Mouse (Mus musculus): ENCODE data around the gene Antxr1. TPM values are rescaled to one million over a fixed set of nuclear protein-coding genes. Genes with fewer than 3 reads are reported as not detected.

Gene Antxr1
- polyA plus RNA-seq, 1 experiment from 2014 or later: 3.5 TPM

DNA sequence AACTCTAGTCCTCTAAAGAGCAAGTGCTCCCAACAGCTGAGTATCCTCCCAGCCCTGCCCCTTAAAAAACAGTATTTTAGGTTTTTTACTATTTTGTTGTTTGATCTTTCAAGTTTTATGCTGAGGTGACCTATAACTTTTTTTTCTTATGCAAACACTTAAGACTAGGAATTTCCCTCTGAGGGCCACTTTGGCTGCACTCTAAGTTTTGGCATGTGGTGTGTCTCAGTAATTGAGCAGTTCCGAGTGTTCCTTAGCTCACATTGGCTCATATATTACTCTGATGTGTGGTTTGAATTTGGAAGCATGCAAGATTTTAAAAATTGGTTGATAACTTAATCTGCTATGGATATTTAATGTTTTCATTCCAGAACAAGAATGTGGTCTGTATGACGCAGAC, 105.6 kb downstream of the Antxr1 start:
- no peak overlapping the region for H3K4me3 ChIP-seq
- WGBS: 99% methylated on average over 2 of the region's 2 CpGs
- H3K27me3 ChIP-seq: no peaks in the 10 kb centered on the region
- no peak for ATAC-seq (ENCODE audit: low FRiP score)
- H3K36me3 ChIP-seq: no peaks in the 10 kb centered on the region
- H3K27ac ChIP-seq: no peak overlapping the region
- no peak overlapping the region for H3K4me2 ChIP-seq
- peaks cover 6% of the 10 kb centered on the region for H3K9me3 ChIP-seq
- no peaks in the 10 kb centered on the region for H3K4me1 ChIP-seq (replicated peaks)
- no peak overlapping the region for H3K9ac ChIP-seq

DNA sequence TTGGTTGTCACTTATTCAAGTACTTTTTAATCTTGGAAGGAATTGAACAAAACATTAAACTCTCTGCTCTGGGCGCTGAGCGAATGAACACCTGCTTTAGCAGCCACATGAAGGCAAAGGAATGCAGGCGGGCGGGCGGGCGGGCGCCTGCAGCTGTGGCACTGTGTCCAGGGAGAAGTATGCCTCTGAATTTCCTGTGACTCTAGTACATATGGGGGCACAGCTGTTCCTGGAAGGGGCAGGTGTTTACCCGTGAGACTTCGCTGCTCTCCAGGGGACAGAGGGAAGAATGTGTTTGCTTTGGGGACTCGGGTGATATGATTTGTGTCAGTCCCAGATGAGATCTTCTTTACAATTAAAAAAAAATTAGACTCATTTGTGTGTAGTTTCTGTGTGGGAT, 107.7 kb downstream of the Antxr1 start:
- peaks cover 3% of the 10 kb centered on the region; the same call in 1 of the 2 replicates for H3K4me1 ChIP-seq (replicated peaks)
- 79% methylated on average over 10 of the region's 10 CpGs for WGBS
- no peak overlapping the region for H3K9ac ChIP-seq
- peaks cover 6% of the 10 kb centered on the region for H3K9me3 ChIP-seq
- no peak overlapping the region for H3K27ac ChIP-seq
- ATAC-seq (ENCODE audit: low FRiP score): no peak
- no peak overlapping the region for H3K4me2 ChIP-seq
- H3K27me3 ChIP-seq: no peaks in the 10 kb centered on the region
- H3K36me3 ChIP-seq: no peaks in the 10 kb centered on the region
- no peak overlapping the region for H3K4me3 ChIP-seq

GRCm38 (mm10) chr6:87226315-87226714, 109.3 kb downstream of the Antxr1 start:
- Histone ChIP-seq H3K27me3 (no peaks in the 10 kb centered on the region), H3K27ac (no peak overlapping the region), H3K4me3 (no peak overlapping the region), H3K36me3 (no peaks in the 10 kb centered on the region), H3K4me1 (replicated peaks) (peaks cover 3% of the 10 kb centered on the region; the same call in 1 of the 2 replicates), H3K9ac (no peak overlapping the region), H3K9me3 (peaks cover 6% of the 10 kb centered on the region), H3K4me2 (no peak overlapping the region)
- ATAC-seq (ENCODE audit: low FRiP score): no peak
- WGBS: 89% methylated on average over 4 of the region's 4 CpGs

DNA sequence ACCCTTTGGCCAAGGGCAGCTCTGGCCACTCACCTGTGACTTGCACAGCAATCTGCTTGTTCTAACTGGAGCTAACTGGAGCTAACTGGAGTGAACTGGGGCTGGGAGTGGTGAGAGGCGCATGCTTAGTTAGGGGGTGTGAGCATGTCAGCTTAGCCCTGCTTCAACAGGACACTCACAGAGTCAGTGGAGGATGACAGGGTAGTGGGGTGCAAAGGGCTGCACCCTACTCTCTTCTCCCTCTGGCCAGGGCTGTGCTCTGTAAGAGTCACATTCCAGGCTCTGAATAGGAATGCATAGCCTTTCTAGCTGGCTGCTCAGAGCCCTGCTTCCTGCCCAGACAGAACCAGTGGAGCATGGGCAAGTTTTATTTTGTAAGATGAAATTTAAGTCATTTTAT, 110.3 kb downstream of the Antxr1 start:
- Histone ChIP-seq H3K4me2 (no peak overlapping the region), H3K4me3 (no peak overlapping the region), H3K4me1 (replicated peaks) (peaks cover 3% of the 10 kb centered on the region; the same call in 1 of the 2 replicates), H3K36me3 (no peaks in the 10 kb centered on the region), H3K27ac (no peak overlapping the region), H3K27me3 (no peaks in the 10 kb centered on the region), H3K9me3 (peaks cover 6% of the 10 kb centered on the region), H3K9ac (no peak overlapping the region)
- 89% methylated on average over 1 of the region's 1 CpGs for WGBS
- no peak for ATAC-seq (ENCODE audit: low FRiP score)

DNA sequence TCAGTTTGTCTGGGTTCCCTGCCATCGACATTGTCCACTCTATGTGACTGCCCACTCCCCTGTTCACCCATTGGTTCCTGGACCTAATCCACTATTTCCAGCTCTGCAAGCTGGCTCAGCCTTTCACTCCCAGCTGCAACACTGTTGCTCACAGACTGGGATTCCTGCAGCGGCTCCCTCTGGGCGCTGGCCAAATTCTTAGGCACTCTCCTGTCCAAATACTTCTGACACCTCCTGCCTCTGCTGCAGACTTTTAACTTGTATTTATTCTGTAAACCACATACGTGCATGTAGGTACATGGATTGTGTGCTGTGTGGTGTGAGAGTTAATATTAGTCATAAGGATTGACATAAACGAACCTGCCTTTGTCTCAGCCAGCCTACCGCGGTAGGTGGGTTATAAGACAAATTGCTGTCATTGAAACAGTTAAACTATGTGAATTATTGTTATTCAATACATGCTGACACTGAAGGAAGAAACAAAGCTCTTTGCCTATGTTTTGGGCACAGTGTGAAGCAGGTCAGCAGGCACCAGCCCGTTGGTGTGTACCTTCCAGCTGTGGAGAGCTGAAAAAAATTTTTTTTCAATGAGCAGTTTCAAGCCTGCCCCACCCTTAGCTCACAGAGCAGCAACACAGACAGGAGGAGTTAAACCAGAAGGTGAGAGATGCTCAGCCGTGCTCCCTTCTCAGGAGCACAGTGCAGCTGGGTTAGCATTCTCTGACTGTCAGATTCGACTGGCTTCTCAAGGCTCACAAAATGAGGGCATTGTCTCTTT, 112.6 kb downstream of the Antxr1 start:
- Histone ChIP-seq H3K27me3 (no peaks in the 10 kb centered on the region), H3K4me1 (replicated peaks) (peaks cover 3% of the 10 kb centered on the region; the same call in 1 of the 2 replicates), H3K9me3 (no peaks in the 10 kb centered on the region), H3K27ac (no peak overlapping the region), H3K4me2 (no peak overlapping the region), H3K4me3 (no peak overlapping the region), H3K9ac (no peak overlapping the region), H3K36me3 (no peaks in the 10 kb centered on the region)
- 73% methylated on average over 10 of the region's 10 CpGs for WGBS
- no peak for ATAC-seq (ENCODE audit: low FRiP score)

DNA sequence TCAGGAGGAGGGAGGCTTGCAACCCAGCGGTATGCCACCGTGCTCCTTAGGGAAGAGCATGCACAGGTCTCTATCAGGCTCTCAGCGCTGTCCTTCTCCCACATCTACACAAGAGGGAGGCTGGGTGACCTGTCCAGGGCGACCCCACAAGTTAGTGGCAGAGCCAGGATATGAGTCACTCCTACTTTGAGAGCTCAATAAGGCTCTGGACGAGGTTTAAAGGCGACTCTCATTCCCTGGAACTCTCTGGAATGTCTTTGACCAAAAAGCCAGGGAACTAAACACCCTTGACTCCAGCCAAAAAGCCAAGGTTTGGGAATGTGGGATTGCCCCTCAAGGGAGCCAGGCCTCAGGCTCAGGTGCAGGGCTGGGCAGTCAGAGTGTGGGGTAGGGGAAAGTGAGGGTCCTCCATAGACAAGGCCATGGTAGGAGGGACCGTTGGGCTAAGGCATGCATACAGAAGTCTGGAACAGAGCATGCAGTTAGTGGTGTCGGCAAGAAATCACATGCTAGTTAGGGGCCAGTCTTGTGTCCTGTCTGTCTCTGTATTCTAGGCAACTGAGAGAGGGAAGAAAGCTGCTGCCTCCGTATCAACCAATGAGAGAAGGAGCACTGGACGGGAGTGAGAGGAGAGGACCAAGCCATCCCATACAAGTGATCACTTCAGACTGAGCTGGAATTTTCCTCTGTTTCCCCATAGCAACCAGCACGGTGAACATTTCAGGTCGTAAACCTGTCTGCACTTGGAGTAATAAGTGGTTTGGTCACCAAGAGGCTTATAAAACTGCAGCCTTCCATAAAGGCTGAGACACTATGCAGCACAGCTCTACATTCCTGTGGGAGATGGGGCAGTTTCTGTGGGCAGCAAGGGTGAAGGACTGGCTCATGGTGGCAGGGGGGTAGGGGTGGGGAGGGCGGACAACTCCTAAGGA, 116.3 kb downstream of the Antxr1 start:
- H3K4me2 ChIP-seq: no peak overlapping the region
- ATAC-seq (ENCODE audit: low FRiP score): no peak
- H3K27me3 ChIP-seq: no peaks in the 10 kb centered on the region
- H3K9me3 ChIP-seq: no peaks in the 10 kb centered on the region
- 80% methylated on average over 13 of the region's 13 CpGs for WGBS
- peaks cover 3% of the 10 kb centered on the region; the same call in 1 of the 2 replicates for H3K4me1 ChIP-seq (replicated peaks)
- H3K27ac ChIP-seq: no peak overlapping the region
- no peak overlapping the region for H3K4me3 ChIP-seq
- H3K9ac ChIP-seq: no peak overlapping the region
- no peaks in the 10 kb centered on the region for H3K36me3 ChIP-seq

DNA sequence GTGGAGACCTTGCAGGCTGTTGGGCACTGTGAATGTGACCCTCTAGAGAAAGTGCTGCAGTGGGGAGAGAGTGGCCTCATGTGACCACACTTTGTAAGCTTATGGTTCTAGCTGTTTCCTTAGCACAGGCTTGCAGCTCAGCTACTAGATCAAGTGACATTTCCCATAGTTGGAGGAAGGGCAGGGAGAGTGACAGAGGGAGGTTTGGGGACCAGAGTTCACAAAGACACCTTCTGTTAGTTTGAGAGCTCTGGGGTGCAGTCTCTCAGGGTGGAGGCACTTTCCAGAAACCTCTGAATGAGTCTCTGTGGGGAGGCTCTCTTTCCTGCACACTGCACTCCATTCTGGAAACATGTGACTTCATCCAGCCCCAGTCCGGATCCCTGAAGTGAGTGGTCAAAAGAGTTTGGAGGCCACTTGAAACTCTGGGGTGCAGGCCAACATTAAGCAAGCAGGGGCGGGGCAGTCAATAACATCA, 119.5 kb downstream of the Antxr1 start:
- Histone ChIP-seq H3K9ac (no peak overlapping the region), H3K27me3 (no peaks in the 10 kb centered on the region), H3K4me3 (no peak overlapping the region), H3K27ac (no peak overlapping the region), H3K4me1 (replicated peaks) (no peaks in the 10 kb centered on the region), H3K36me3 (0 out of 2 replicates have a peak, but pooled peaks cover 5% of the 10 kb centered on the region), H3K4me2 (no peak overlapping the region), H3K9me3 (no peaks in the 10 kb centered on the region)
- 79% methylated on average over 2 of the region's 2 CpGs for WGBS
- no peak for ATAC-seq (ENCODE audit: low FRiP score)

DNA sequence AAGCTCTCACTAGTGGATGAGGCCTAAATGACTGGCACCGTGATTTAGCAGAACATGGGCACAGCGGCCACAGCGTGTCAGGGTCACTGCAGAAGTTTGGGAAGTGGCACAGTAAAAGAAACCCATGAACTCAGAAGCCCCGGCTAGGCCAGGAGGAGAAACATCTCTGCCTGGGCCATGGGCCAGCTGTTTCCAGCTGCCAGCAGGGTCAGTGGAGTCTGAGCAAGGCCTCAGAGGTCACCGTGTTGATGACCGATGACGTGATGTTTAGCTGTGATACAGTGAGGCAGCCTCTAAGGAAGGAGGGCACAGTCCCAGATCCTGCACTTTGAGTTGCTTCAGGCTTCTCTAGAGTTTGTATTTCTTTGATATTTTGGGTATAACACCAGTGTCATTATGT, 122.4 kb downstream of the Antxr1 start:
- no peak overlapping the region for H3K4me3 ChIP-seq
- no peaks in the 10 kb centered on the region for H3K4me1 ChIP-seq (replicated peaks)
- no peaks in the 10 kb centered on the region for H3K27me3 ChIP-seq
- H3K9ac ChIP-seq: no peak overlapping the region
- ATAC-seq (ENCODE audit: low FRiP score): no peak
- H3K9me3 ChIP-seq: no peaks in the 10 kb centered on the region
- 87% methylated on average over 7 of the region's 7 CpGs for WGBS
- 0 out of 2 replicates have a peak, but pooled peaks cover 5% of the 10 kb centered on the region for H3K36me3 ChIP-seq
- no peak overlapping the region for H3K4me2 ChIP-seq
- no peak overlapping the region for H3K27ac ChIP-seq

DNA sequence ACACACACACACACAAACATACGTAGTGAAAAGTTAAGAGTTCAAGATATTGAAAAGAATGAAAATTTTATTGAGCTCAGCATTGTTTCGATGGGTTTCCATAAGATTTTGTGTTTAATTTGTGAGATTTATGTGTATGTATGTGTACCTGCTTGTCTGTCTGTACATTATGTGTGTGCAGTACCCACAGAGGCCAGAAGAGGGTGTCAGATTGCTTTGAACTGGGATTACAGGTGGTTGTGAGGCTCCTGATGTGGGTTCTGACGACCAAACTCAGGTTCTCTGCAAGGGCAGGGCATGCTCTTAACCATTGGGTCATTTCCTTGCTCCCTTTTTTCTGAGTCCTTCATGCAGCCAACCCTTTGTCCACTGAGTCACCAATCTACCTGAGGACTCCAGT, 124.1 kb downstream of the Antxr1 start:
- Histone ChIP-seq H3K4me3 (no peak overlapping the region), H3K27me3 (no peaks in the 10 kb centered on the region), H3K36me3 (0 out of 2 replicates have a peak, but pooled peaks cover 5% of the 10 kb centered on the region), H3K4me1 (replicated peaks) (no peaks in the 10 kb centered on the region), H3K4me2 (no peak overlapping the region), H3K9ac (no peak overlapping the region), H3K27ac (no peak overlapping the region), H3K9me3 (no peaks in the 10 kb centered on the region)
- ATAC-seq (ENCODE audit: low FRiP score): no peak
- WGBS: 96% methylated on average over 3 of the region's 3 CpGs

GRCm38 (mm10) chr6:87207373-87207982, 128.1 kb downstream of the Antxr1 start:
- Histone ChIP-seq H3K27ac (no peak overlapping the region), H3K4me2 (no peak overlapping the region), H3K9me3 (no peaks in the 10 kb centered on the region), H3K36me3 (0 out of 2 replicates have a peak, but pooled peaks cover 5% of the 10 kb centered on the region), H3K27me3 (no peaks in the 10 kb centered on the region), H3K9ac (no peak overlapping the region), H3K4me1 (replicated peaks) (peaks cover 17% of the 10 kb centered on the region), H3K4me3 (no peak overlapping the region)
- WGBS: 61% methylated on average over 13 of the region's 13 CpGs
- no peak for ATAC-seq (ENCODE audit: low FRiP score)

DNA sequence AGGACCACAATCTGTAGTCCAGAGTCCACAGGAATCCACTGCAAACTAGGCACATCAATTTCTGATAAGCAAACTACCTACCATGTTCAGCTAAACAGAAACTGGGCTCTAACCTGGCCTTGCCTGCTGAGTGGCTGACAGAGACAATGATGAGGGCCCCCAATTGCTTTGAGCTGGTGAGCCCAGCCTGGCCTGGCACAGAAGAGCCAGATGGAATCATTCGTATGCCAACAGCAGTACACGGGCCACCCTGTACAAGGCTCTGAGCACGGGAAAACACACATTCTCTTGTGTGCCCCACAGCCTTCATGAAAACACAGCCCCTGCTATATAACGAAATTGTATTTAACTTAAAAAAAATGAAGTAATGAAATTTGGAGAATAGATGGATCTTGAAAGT, 128.8 kb downstream of the Antxr1 start:
- ATAC-seq (ENCODE audit: low FRiP score): no peak
- H3K4me2 ChIP-seq: no peak overlapping the region
- H3K36me3 ChIP-seq: 0 out of 2 replicates have a peak, but pooled peaks cover 3% of the 10 kb centered on the region
- H3K9me3 ChIP-seq: no peaks in the 10 kb centered on the region
- no peak overlapping the region for H3K27ac ChIP-seq
- H3K4me1 ChIP-seq (replicated peaks): peaks cover 22% of the 10 kb centered on the region
- 94% methylated on average over 4 of the region's 4 CpGs for WGBS
- no peaks in the 10 kb centered on the region for H3K27me3 ChIP-seq
- H3K4me3 ChIP-seq: no peak overlapping the region
- no peak overlapping the region for H3K9ac ChIP-seq

DNA sequence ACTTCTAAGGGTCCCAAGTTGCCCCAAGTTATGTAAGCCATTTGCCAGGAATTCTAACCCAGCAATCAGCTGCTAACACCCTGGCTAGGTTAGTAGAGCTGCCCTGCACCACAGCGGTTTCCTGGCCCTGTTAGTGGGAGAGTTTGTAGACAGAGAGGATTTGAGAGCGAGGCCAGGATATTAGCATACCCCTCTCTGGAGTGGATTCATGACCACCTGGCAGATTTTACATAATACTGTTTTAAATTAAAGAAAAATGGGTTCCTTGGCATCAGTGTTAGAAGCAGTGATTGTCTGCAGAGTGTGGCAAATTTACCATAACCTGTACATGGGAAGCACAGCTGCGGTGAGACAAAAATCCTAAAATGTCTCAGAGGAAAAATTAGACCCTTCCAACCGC, 132.2 kb downstream of the Antxr1 start:
- Histone ChIP-seq H3K4me1 (replicated peaks) (peaks cover 22% of the 10 kb centered on the region), H3K27ac (no peak overlapping the region), H3K9ac (no peak overlapping the region), H3K4me3 (no peak overlapping the region), H3K27me3 (no peaks in the 10 kb centered on the region), H3K4me2 (no peak overlapping the region), H3K9me3 (no peaks in the 10 kb centered on the region), H3K36me3 (no peaks in the 10 kb centered on the region)
- 70% methylated on average over 4 of the region's 4 CpGs for WGBS
- ATAC-seq (ENCODE audit: low FRiP score): no peak

All from hindbrain, embryonic 13.5 days (tissue).